Mouse (Mus musculus): ENCODE data around the gene Znrf2. TPM values are rescaled to one million over a fixed set of nuclear protein-coding genes. Genes with fewer than 3 reads are reported as not detected.

The Znrf2 gene
- polyA plus RNA-seq, 1 experiment from 2014 or later = 4.4 TPM

GRCm38 (mm10) chr6:54939631-54940030, 122.9 kb downstream of the Znrf2 start:
- ATAC-seq (ENCODE audit: low FRiP score, low TSS enrichment) = 0 out of 2 replicates have a peak, but pooled peaks have one; percentile 25
- Histone ChIP-seq H3K36me3 (ENCODE audit: insufficient read depth, low read length) (no peaks in the 10 kb centered on the region), H3K27ac (ENCODE audit: low read length) (no peak overlapping the region), H3K4me1 (ENCODE audit: insufficient read depth, low read length) (no peaks in the 10 kb centered on the region), H3K9ac (replicated peaks; ENCODE audit: low read length) (no peak overlapping the region), H3K9me3 (ENCODE audit: low read length) (no peaks in the 10 kb centered on the region), H3K4me2 (replicated peaks; ENCODE audit: low read depth, low read length) (no peak overlapping the region), H3K27me3 (ENCODE audit: insufficient read depth, low read length) (0 out of 2 replicates have a peak, but pooled peaks cover 10% of the 10 kb centered on the region), H3K4me3 (ENCODE audit: low read length) (no peak overlapping the region)
- WGBS = 68% methylated on average over 4 of the region's 4 CpGs

GRCm38 (mm10) chr6:54940126-54940525, 123.4 kb downstream of the Znrf2 start:
- no peaks in the 10 kb centered on the region for H3K4me1 ChIP-seq (ENCODE audit: insufficient read depth, low read length)
- WGBS = 69% methylated on average over 7 of the region's 7 CpGs

GRCm38 (mm10) chr6:54941149-54941548, 124.4 kb downstream of the Znrf2 start:
- Histone ChIP-seq H3K36me3 (ENCODE audit: insufficient read depth, low read length) (no peaks in the 10 kb centered on the region), H3K27me3 (ENCODE audit: insufficient read depth, low read length) (0 out of 2 replicates have a peak, but pooled peaks cover 10% of the 10 kb centered on the region), H3K4me2 (replicated peaks; ENCODE audit: low read depth, low read length) (no peak overlapping the region), H3K4me3 (ENCODE audit: low read length) (no peak overlapping the region), H3K9ac (replicated peaks; ENCODE audit: low read length) (no peak overlapping the region), H3K9me3 (ENCODE audit: low read length) (no peaks in the 10 kb centered on the region), H3K4me1 (ENCODE audit: insufficient read depth, low read length) (no peaks in the 10 kb centered on the region), H3K27ac (ENCODE audit: low read length) (no peak overlapping the region)
- WGBS = 92% methylated on average over 6 of the region's 6 CpGs
- ATAC-seq (ENCODE audit: low FRiP score, low TSS enrichment) = no peak

More at GRCm38 (mm10) chr6:54940126-54940525, 123.4 kb downstream of the Znrf2 start:
- Histone ChIP-seq H3K27ac (ENCODE audit: low read length) (no peak overlapping the region), H3K9me3 (ENCODE audit: low read length) (no peaks in the 10 kb centered on the region), H3K4me3 (ENCODE audit: low read length) (no peak overlapping the region), H3K4me2 (replicated peaks; ENCODE audit: low read depth, low read length) (no peak overlapping the region), H3K27me3 (ENCODE audit: insufficient read depth, low read length) (0 out of 2 replicates have a peak, but pooled peaks cover 10% of the 10 kb centered on the region), H3K9ac (replicated peaks; ENCODE audit: low read length) (no peak overlapping the region), H3K36me3 (ENCODE audit: insufficient read depth, low read length) (no peaks in the 10 kb centered on the region)
- ATAC-seq (ENCODE audit: low FRiP score, low TSS enrichment) = no peak

Other genes with a start within 250 kb of the Znrf2 start
- gene Plekha8, start 221.8 kb upstream of the Znrf2 start, polyA plus RNA-seq (2015; fragmentation: Nextera tagmentation; extraction: Ambion mirVana) = 10.4 and 10.7 TPM in 2 replicates
- 30.3 and 30.9 TPM in 2 replicates for gene Fkbp14, start 219.6 kb upstream of the Znrf2 start, polyA plus RNA-seq (2015; fragmentation: Nextera tagmentation; extraction: Ambion mirVana)
- 8.3 and 8.7 TPM in 2 replicates for gene Mturn, start 135.3 kb upstream of the Znrf2 start, polyA plus RNA-seq (2015; fragmentation: Nextera tagmentation; extraction: Ambion mirVana)
- 4.8 and 6.4 TPM in 2 replicates for gene Nod1, start 155.7 kb downstream of the Znrf2 start, polyA plus RNA-seq (2015; fragmentation: Nextera tagmentation; extraction: Ambion mirVana)
- gene Ggct, start 176.0 kb downstream of the Znrf2 start, polyA plus RNA-seq (2015; fragmentation: Nextera tagmentation; extraction: Ambion mirVana) = 7.9 and 9.8 TPM in 2 replicates
- gene Gars, start 221.1 kb downstream of the Znrf2 start, polyA plus RNA-seq (2015; fragmentation: Nextera tagmentation; extraction: Ambion mirVana) = 144 and 145 TPM in 2 replicates

Measured in kidney, embryonic 16.5 days (tissue).